Mouse (Mus musculus) ES-E14 (cell line): ENCODE data around the gene Krtap24-1. TPM values are rescaled to one million over a fixed set of nuclear protein-coding genes. Genes with fewer than 3 reads are reported as not detected.

Experiments used
- DNase-seq: peaks from one replicate; pipeline ENCODE4 v3.0.0-alpha.2; 2013; ENCODE audit warnings: low read depth, low spot score
- H3K27ac ChIP-seq: 2 replicates; pipeline ENCODE4 v1.5.1; 2012; ENCODE audit warnings: low read depth, mild to moderate bottlenecking, low read length, moderate library complexity, mixed read lengths; ENCODE audit not compliant: poor library complexity, insufficient read depth, severe bottlenecking
- H3K36me3 ChIP-seq: 2 replicates; pipeline ENCODE4 v1.6.1; 2012; ENCODE audit warnings: mild to moderate bottlenecking, low read length, moderate library complexity, mixed read lengths; ENCODE audit not compliant: control insufficient read depth, poor library complexity, insufficient read depth, severe bottlenecking
- H3K4me1 ChIP-seq, 2 experiments: fragments of 150-350 bp in 1 of 2; sonication (generic) in 1 of 2; 2 replicates each; pipeline ENCODE4 v1.6.1; 2012; ENCODE audit warnings: low read length in 2 of 2, mild to moderate bottlenecking in 1 of 2, mixed read lengths in 1 of 2; ENCODE audit not compliant: control insufficient read depth in 2 of 2, insufficient read depth in 2 of 2, poor library complexity in 1 of 2
- H3K4me3 ChIP-seq, 2 experiments: fragments of 150-350 bp in 1 of 2; sonication (generic) in 1 of 2; 2 replicates each; pipeline ENCODE4 v1.5.1; 2012; ENCODE audit warnings: low read length in 2 of 2, low read depth in 1 of 2, mild to moderate bottlenecking in 1 of 2, mixed read lengths in 1 of 2; ENCODE audit not compliant: insufficient read depth in 1 of 2, poor library complexity in 1 of 2, severe bottlenecking in 1 of 2
- H3K9ac ChIP-seq: 2 replicates; pipeline ENCODE4 v1.6.1; 2012; ENCODE audit warnings: low read depth, mild to moderate bottlenecking, low read length, mixed read lengths; ENCODE audit not compliant: poor library complexity, insufficient read depth, severe bottlenecking
- H3K9me3 ChIP-seq: fragments of 150-350 bp; sonication (generic); 2 replicates; pipeline ENCODE4 v1.6.1; 2012; ENCODE audit warnings: low read depth, mild to moderate bottlenecking, low read length; ENCODE audit not compliant: control insufficient read depth, insufficient read depth
- CHD2 ChIP-seq: IDR thresholded peaks from 2 replicates; pipeline ENCODE4 v1.6.1; 2014; ENCODE audit warnings: mild to moderate bottlenecking, low read depth, low read length, inconsistent platforms
- HCFC1 ChIP-seq: IDR thresholded peaks from 2 replicates; pipeline ENCODE4 v1.6.1; 2012; ENCODE audit warnings: low read length, inconsistent platforms, borderline replicate concordance; ENCODE audit not compliant: insufficient read depth
- MAFK ChIP-seq: IDR thresholded peaks from 2 replicates; pipeline ENCODE4 v1.6.1; 2014; ENCODE audit warnings: mild to moderate bottlenecking, low read depth, low read length, inconsistent platforms; ENCODE audit not compliant: insufficient read depth
- ZC3H11A ChIP-seq: IDR thresholded peaks from 2 replicates; pipeline ENCODE4 v1.6.1; 2012; ENCODE audit warnings: low read depth, mild to moderate bottlenecking, inconsistent platforms, low read length, borderline replicate concordance
- ZNF384 ChIP-seq: IDR thresholded peaks from 2 replicates; pipeline ENCODE4 v1.6.1; 2012; ENCODE audit warnings: low read depth, low read length, inconsistent platforms
- in situ Hi-C, 2 experiments: fragments of 600-800 bp; cut with MboI; formaldehyde crosslinking; loops; one replicate each; pipeline ENCODE4 v1.15.1; 2025; ENCODE audit warnings: low sequenced_read_pairs in 2 of 2, inconsistent platforms in 1 of 2; ENCODE audit not compliant: unreplicated experiment in 2 of 2
- total RNA-seq: library from RNA; depleted of rRNA; stranded (reverse); fragments of 300-350 nt; gene quantifications from 2 replicates; pipeline ENCODE4 v1.2.3, GENCODE M21; 2012; rRNA removed

The Krtap24-1 gene
- total RNA-seq, 1 experiment = not detected

- in situ Hi-C loops = no loop called here
- no peaks in the 10 kb centered on the region for H3K36me3 ChIP-seq
- no peak within 1 kb of the TSS for H3K9ac ChIP-seq
- no peak for DNase-seq
- H3K27ac ChIP-seq = no peak within 1 kb of the TSS
- TF ChIP-seq ZC3H11A = no peak
- TF ChIP-seq ZNF384 = no peak
- TF ChIP-seq CHD2 = no peak
- TF ChIP-seq MAFK = no peak
- TF ChIP-seq HCFC1 = no peak
- H3K4me1 ChIP-seq = no peaks in the 10 kb centered on the region; a peak in 1 of 4 replicates
- no peak within 1 kb of the TSS for H3K4me3 ChIP-seq
- no peaks in the 10 kb centered on the region for H3K9me3 ChIP-seq
These were observed 48.8 kb downstream of the Krtap24-1 start, which contains the start of gene Cldn8 for GRCm38 (mm10) chr16:88563045-88563913. TSS of gene Cldn8 (minus strand) at chr16:88563183.

DNA sequence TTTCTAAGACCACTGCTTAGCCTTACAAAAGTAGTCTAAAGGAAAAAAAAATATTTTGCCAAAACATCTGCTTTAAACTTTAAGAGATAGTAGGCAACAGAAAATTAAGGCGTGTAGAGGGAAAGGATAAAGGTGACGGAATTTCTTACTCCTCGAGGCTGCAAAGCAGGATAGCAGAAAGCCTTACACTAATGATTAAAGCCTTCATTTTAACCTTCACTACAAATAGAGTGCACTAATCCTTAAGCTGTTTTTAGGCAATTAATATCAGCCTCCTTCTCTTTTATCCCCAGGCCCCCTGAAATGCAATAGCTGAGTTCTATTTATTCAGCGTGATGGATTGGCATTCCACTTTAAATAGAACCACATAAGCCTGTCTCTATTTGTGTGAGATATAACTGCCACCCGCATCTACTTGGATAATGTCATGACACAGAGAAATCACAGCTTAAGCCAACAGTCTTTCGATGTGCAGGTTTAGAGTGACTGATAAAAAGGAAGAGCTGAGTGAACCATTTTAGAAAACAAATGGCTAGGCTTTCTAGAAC is 50.4 kb downstream of the Krtap24-1 start:
- H3K9me3 ChIP-seq = no peaks in the 10 kb centered on the region
- in situ Hi-C loops = no loop called here

More for the DNA sequence above, 50.4 kb downstream of the Krtap24-1 start:
- Histone ChIP-seq H3K27ac (no peak overlapping the region), H3K36me3 (no peaks in the 10 kb centered on the region), H3K4me3 (no peak overlapping the region), H3K4me1 (no peaks in the 10 kb centered on the region; a peak in 1 of 4 replicates), H3K9ac (no peak overlapping the region)
- TF ChIP-seq ZNF384 = no peak
- TF ChIP-seq CHD2 = no peak
- TF ChIP-seq HCFC1 = no peak
- no peak for TF ChIP-seq ZC3H11A
- no peak for TF ChIP-seq MAFK
- DNase-seq = no peak

Other genes with a start within 250 kb of the Krtap24-1 start
- gene Cldn17, start 105.3 kb downstream of the Krtap24-1 start, total RNA-seq = not detected in 2 replicates
- 0.09 TPM in 1 of 2 replicates, not detected in the other for gene Cldn8, start 49.1 kb downstream of the Krtap24-1 start, total RNA-seq
- gene 2310079G19Rik, start 15.4 kb upstream of the Krtap24-1 start, total RNA-seq = not detected in 2 replicates
- not detected in 2 replicates for gene Krtap26-1, start 35.5 kb upstream of the Krtap24-1 start, total RNA-seq
- not detected in 2 replicates for gene Krtap27-1, start 59.4 kb upstream of the Krtap24-1 start, total RNA-seq
- gene 2310061N02Rik, start 95.7 kb upstream of the Krtap24-1 start, total RNA-seq = not detected in 2 replicates
- gene Krtap13-1, start 116.6 kb upstream of the Krtap24-1 start, total RNA-seq = not detected in 2 replicates
- gene Krtap13, start 139.4 kb upstream of the Krtap24-1 start, total RNA-seq = not detected in 2 replicates
- gene 2310034C09Rik, start 146.6 kb upstream of the Krtap24-1 start, total RNA-seq = not detected in 2 replicates
- not detected in 2 replicates for gene 2310057N15Rik, start 161.9 kb upstream of the Krtap24-1 start, total RNA-seq
- not detected in 2 replicates for gene Gm5965, start 165.6 kb upstream of the Krtap24-1 start, total RNA-seq
- not detected in 2 replicates for gene Gm20741, start 199.9 kb upstream of the Krtap24-1 start, total RNA-seq
- gene Krtap15, start 207.9 kb upstream of the Krtap24-1 start, total RNA-seq = not detected in 2 replicates
- not detected in 2 replicates for gene Krtap14, start 213.9 kb upstream of the Krtap24-1 start, total RNA-seq